Mouse (Mus musculus) olfactory bulb, adult 2 months (tissue): ENCODE data around the gene Fto. TPM values are rescaled to one million over a fixed set of nuclear protein-coding genes. Genes with fewer than 3 reads are reported as not detected.

Experiments used
- H3K27ac ChIP-seq: fragments of 200-500 bp; 2 replicates; pipeline ENCODE4 v1.5.1; 2012; ENCODE audit warnings: low read depth, low read length; ENCODE audit not compliant: insufficient read depth
- H3K4me1 ChIP-seq: fragments of 200-500 bp; 2 replicates; pipeline ENCODE4 v1.6.1; 2012; ENCODE audit warnings: low read length; ENCODE audit not compliant: control insufficient read depth, insufficient read depth
- H3K4me3 ChIP-seq: fragments of 200-500 bp; 2 replicates; pipeline ENCODE4 v1.5.1; 2012; ENCODE audit warnings: mild to moderate bottlenecking, low read depth, low read length, moderate library complexity; ENCODE audit not compliant: insufficient read depth
- CTCF ChIP-seq: fragments of 200-500 bp; IDR thresholded peaks from 2 replicates; pipeline ENCODE4 v1.5.1; 2012; ENCODE audit warnings: low read depth, mild to moderate bottlenecking, low read length, moderate library complexity; ENCODE audit not compliant: insufficient read depth
- POLR2A ChIP-seq: fragments of 200-500 bp; IDR thresholded peaks from 2 replicates; pipeline ENCODE4 v1.6.1; 2012; ENCODE audit warnings: mild to moderate bottlenecking, low read depth, low read length, moderate library complexity; ENCODE audit not compliant: insufficient read depth
- WGBS: fragments of 180-500 bp; shearing (Covaris S2); methylation state at CpG from one replicate; pipeline ENCODE4 v1.1.7; 2018; 5-methylcytosine and 5-hydroxymethylcytosine counted together
- polyA plus RNA-seq: library from polyadenylated mRNA; stranded (reverse); fragments of >200 nt; gene quantifications from 2 replicates; pipeline ENCODE4 v1.2.4, GENCODE M21; 2012; ENCODE audit warnings: low replicate concordance; ENCODE audit not compliant: missing spikeins, insufficient read depth, insufficient read length

Fto gene
- polyA plus RNA-seq, 1 experiment, result not detected

DNA sequence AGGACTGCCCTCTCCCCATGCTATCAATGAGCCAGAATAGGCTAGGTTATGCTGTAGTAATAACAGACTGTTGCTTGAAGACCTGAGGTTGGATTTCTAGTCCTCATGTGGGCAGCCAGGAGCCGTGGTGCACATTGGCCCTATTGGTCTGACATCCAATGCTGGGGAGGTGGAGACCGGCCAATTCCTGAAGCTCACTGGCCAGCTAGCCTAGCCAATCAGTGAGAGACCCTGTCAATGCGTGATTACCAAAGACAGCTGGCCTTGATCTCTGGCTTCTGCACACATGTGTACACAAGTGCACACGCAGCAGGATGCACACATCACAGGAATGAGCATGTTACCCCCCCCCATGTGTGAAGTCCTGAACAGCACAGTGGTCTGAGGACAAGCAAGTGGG is 94.6 kb downstream of the Fto start:
- 84% methylated on average over 4 of the region's 4 CpGs for WGBS

DNA sequence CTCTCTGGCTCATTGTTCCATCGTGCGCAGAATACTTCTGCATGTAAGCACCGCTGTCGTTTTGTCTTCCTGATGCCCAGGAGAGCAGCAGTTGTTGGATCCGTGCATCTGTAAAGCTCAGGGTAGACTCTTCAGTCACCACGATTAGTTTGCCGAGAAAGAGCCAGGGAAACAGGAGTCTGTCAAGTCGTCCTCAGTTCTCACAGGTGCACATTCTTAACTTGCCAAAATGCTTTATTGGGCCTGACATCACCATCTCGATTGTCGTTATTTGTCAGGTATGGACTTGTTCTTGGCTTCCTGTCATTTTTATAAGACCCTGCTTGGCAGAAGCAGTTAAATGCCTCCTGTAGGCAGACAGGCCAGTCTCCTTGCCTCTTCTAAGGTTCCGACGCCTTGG is 96.7 kb downstream of the Fto start:
- H3K4me3 ChIP-seq, result no peak overlapping the region
- no peak for TF ChIP-seq POLR2A
- no peak for TF ChIP-seq CTCF
- H3K4me1 ChIP-seq, result peaks cover 3% of the 10 kb centered on the region; the same call in 1 of the 2 replicates
- no peak overlapping the region for H3K27ac ChIP-seq
- 86% methylated on average over 12 of the region's 12 CpGs for WGBS

More for the DNA sequence above, 94.6 kb downstream of the Fto start:
- peaks cover 9% of the 10 kb centered on the region; the same call in 1 of the 2 replicates for H3K4me1 ChIP-seq
- TF ChIP-seq CTCF (no peak), POLR2A (no peak)
- H3K4me3 ChIP-seq, result no peak overlapping the region
- no peak overlapping the region for H3K27ac ChIP-seq

GRCm38 (mm10) chr8:91424491-91425074 is 111.3 kb downstream of the Fto start:
- no peaks in the 10 kb centered on the region for H3K4me1 ChIP-seq
- H3K4me3 ChIP-seq, result no peak overlapping the region
- TF ChIP-seq CTCF, result no peak
- TF ChIP-seq POLR2A, result no peak
- H3K27ac ChIP-seq, result no peak overlapping the region
- 90% methylated on average over 5 of the region's 5 CpGs for WGBS

DNA sequence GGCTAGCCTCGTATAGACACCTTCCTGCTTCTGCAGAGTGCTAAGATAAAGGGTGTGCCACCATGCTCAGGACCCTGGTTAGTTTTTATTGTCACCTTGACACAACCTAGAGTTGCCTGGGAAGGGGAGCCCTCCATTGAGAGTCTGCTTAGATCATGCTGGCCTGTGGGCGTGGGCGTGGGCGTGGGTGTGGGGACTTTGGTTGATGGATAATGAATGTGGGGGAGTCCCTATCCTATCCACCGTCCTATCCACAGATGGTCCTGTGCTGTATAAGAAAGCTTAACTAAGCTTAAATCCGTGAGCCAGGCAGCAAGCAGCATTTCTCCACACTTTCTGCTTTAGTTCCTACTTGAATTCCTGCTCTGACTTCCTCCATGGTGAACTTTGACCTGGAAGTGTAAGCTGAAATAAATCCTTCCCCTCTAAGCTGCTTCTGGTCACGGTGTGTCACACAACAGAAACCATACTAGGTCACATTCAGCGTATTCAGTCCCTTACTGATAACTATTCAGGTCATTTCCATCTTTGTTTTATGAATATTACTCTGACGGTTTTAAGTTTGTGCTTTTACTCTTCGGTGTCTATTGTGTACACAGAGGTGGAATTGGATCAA is 112.0 kb downstream of the Fto start:
- WGBS, result 94% methylated on average over 10 of the region's 10 CpGs
- TF ChIP-seq POLR2A (no peak), CTCF (no peak)
- H3K4me3 ChIP-seq, result no peak overlapping the region
- no peaks in the 10 kb centered on the region for H3K4me1 ChIP-seq
- no peak overlapping the region for H3K27ac ChIP-seq

- Histone ChIP-seq H3K4me3 (no peak overlapping the region), H3K4me1 (no peaks in the 10 kb centered on the region), H3K27ac (no peak overlapping the region)
- no peak for TF ChIP-seq CTCF
- WGBS, result 50% methylated on average over 1 of the region's 1 CpGs
These were observed 113.2 kb downstream of the Fto start for GRCm38 (mm10) chr8:91426496-91426895.

GRCm38 (mm10) chr8:91430333-91430940 is 117.1 kb downstream of the Fto start:
- Histone ChIP-seq H3K4me1 (no peaks in the 10 kb centered on the region), H3K4me3 (no peak overlapping the region), H3K27ac (no peak overlapping the region)
- TF ChIP-seq CTCF (no peak), POLR2A (no peak)
- WGBS, result 94% methylated on average over 3 of the region's 3 CpGs

- H3K4me3 ChIP-seq, result no peak overlapping the region
- no peak overlapping the region for H3K27ac ChIP-seq
- H3K4me1 ChIP-seq, result peaks cover 4% of the 10 kb centered on the region; the same call in 1 of the 2 replicates
- TF ChIP-seq CTCF, result no peak
- TF ChIP-seq POLR2A, result no peak
- WGBS, result 98% methylated on average over 15 of the region's 15 CpGs
These were observed 122.7 kb downstream of the Fto start for GRCm38 (mm10) chr8:91436036-91436435.

- Histone ChIP-seq H3K4me3 (no peak overlapping the region), H3K27ac (no peak overlapping the region), H3K4me1 (peaks cover 4% of the 10 kb centered on the region; the same call in 1 of the 2 replicates)
- 82% methylated on average over 4 of the region's 4 CpGs for WGBS
- TF ChIP-seq CTCF, result no peak
These were observed 130.6 kb downstream of the Fto start for GRCm38 (mm10) chr8:91443911-91444310.

- no peak overlapping the region for H3K27ac ChIP-seq
- no peak for TF ChIP-seq POLR2A
- no peak for TF ChIP-seq CTCF
- WGBS, result 84% methylated on average over 11 of the region's 11 CpGs
- H3K4me1 ChIP-seq, result peaks cover 4% of the 10 kb centered on the region; the same call in 1 of the 2 replicates
- H3K4me3 ChIP-seq, result no peak overlapping the region
These were observed 131.5 kb downstream of the Fto start for GRCm38 (mm10) chr8:91444636-91445410.

DNA sequence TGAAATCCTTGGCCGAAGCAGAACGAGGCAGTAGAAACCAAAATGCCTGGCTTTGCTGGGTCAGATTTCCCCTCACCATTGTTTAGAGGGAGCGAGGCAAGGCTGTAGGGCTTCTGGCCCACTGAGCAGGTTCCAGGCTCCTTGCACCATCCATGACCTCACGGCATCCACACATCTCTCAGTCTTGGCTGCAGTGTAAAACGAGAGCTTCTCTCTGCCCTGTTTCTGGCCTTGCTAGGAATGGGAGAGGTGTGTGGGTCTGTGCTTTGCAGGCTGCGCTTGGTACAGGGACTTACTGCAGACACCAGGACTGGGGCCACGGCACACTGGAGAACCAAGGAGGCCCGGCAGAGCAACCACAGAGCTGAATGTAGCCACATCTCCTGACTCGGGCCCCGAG is 132.2 kb downstream of the Fto start:
- 89% methylated on average over 10 of the region's 10 CpGs for WGBS
- no peak overlapping the region for H3K27ac ChIP-seq
- 0 out of 2 replicates have a peak, but pooled peaks cover under 1% of the 10 kb centered on the region for H3K4me1 ChIP-seq
- TF ChIP-seq POLR2A (no peak), CTCF (no peak)
- H3K4me3 ChIP-seq, result no peak overlapping the region
